Mouse (Mus musculus) testis, adult 2 months (tissue): ENCODE measurements around the gene Ncl. TPM values are rescaled to one million over a fixed set of nuclear protein-coding genes. Genes with fewer than 3 reads are reported as not detected.
A peak's percentile ranks its signal among the peaks of the same experiment; 100 is the strongest.

ENCODE experiments used
- H3K27ac ChIP-seq: fragments of 200-500 bp; 2 replicates; pipeline ENCODE4 v1.5.1; 2012; ENCODE audit warnings: low read depth, low read length; ENCODE audit not compliant: control insufficient read depth, insufficient read depth
- H3K27me3 ChIP-seq: fragments of 200-500 bp; 2 replicates; pipeline ENCODE4 v1.6.1; 2012; ENCODE audit warnings: mild to moderate bottlenecking, low read length, moderate library complexity; ENCODE audit not compliant: control insufficient read depth, insufficient read depth
- H3K36me3 ChIP-seq: fragments of 200-500 bp; 2 replicates; pipeline ENCODE4 v1.6.1; 2012; ENCODE audit warnings: mild to moderate bottlenecking, low read length; ENCODE audit not compliant: control insufficient read depth, insufficient read depth
- H3K4me1 ChIP-seq: fragments of 200-500 bp; 2 replicates; pipeline ENCODE4 v1.6.1; 2012; ENCODE audit warnings: low read length; ENCODE audit not compliant: control insufficient read depth, insufficient read depth
- H3K4me3 ChIP-seq: fragments of 200-500 bp; 2 replicates; pipeline ENCODE4 v1.5.1; 2012; ENCODE audit warnings: low read depth, mild to moderate bottlenecking, low read length, moderate library complexity, mixed read lengths; ENCODE audit not compliant: control insufficient read depth
- CTCF ChIP-seq: fragments of 200-500 bp; IDR thresholded peaks from 2 replicates; pipeline ENCODE4 v1.5.1; 2012; ENCODE audit warnings: low read depth, mild to moderate bottlenecking, inconsistent platforms, low read length, moderate library complexity; ENCODE audit not compliant: control insufficient read depth, insufficient read depth, insufficient replicate concordance
- POLR2A ChIP-seq: fragments of 200-500 bp; IDR thresholded peaks from 2 replicates; pipeline ENCODE4 v1.6.1; 2012; ENCODE audit warnings: low read depth, mild to moderate bottlenecking, inconsistent platforms, low read length, moderate library complexity; ENCODE audit not compliant: control insufficient read depth
- polyA plus RNA-seq: library from polyadenylated mRNA; depleted of rRNA; stranded (reverse); fragments of >200 nt; gene quantifications from 2 replicates; pipeline ENCODE4 v1.2.3, GENCODE M21; 2012

Ncl gene
- polyA plus RNA-seq, 1 experiment: 5.7 TPM

DNA sequence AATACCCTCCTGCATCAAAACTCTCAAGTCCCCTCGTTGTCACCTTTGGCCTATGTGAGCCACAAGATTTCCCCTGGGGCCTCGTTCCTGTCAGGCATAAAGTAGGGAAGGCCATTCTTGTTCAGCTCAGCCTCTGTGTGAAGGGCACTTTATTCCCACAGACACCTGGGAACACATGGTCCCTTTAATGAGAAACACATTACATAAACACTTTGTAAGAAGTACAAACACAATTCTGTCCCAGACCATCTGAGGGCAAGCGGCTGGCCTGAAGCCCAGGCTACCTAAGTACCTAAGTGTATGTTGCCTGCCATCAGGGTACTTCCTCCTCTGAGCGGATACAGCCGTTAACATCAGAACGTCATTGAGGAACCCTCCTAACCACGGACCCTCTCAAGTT lies 39.0 kb upstream of the Ncl start:
- TF ChIP-seq POLR2A (no peak), CTCF (no peak)
- Histone ChIP-seq H3K36me3 (no peaks in the 10 kb centered on the region), H3K27ac (no peak overlapping the region), H3K4me1 (peaks cover 5% of the 10 kb centered on the region; the same call in 1 of the 2 replicates), H3K27me3 (no peaks in the 10 kb centered on the region), H3K4me3 (no peak overlapping the region)

DNA sequence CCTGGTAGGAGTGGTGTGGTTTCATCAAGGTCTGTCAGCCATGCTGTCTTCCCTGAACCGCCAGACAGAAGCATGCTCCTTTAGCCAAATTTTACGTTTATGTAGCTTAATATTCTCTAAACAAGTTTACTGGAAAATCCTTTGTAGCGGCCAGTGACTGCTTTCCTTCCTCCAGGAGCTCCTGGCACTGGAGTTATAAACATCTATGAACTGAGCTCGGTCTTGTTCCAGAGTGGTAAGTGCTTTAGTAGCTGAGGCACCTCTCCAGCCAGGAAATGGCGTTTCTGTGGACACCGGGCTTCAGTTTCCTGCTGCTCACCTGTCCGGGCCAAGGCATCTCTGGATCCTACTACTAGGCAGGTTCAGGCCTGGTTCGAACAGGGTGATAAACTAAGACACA lies 38.4 kb upstream of the Ncl start:
- Histone ChIP-seq H3K4me3 (no peak overlapping the region), H3K4me1 (peaks cover 5% of the 10 kb centered on the region; the same call in 1 of the 2 replicates), H3K27ac (no peak overlapping the region), H3K27me3 (no peaks in the 10 kb centered on the region), H3K36me3 (no peaks in the 10 kb centered on the region)
- TF ChIP-seq CTCF (no peak), POLR2A (no peak)

DNA sequence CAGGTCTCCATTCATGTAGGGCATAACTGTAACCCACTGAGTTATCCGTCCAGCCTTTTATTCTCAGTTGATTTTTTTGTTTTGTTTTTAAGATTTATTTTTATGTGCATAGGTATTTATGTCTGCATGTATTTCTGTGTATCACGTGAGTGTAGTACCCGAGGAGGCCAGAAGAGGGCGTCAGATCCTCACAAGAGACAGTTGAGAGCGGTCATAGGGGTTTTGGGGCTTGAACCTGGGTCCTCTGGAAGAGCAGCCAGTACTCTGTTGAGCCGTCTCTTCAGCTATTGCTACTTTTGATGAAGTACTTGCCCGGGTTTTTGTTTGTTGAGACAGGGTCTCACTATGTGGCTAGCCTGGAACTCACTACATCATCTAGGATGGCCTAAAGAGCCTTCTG lies 36.7 kb upstream of the Ncl start:
- H3K4me3 ChIP-seq: no peak overlapping the region
- peaks cover 5% of the 10 kb centered on the region; the same call in 1 of the 2 replicates for H3K4me1 ChIP-seq
- H3K36me3 ChIP-seq: no peaks in the 10 kb centered on the region
- H3K27ac ChIP-seq: no peak overlapping the region
- H3K27me3 ChIP-seq: no peaks in the 10 kb centered on the region
- peak; percentile 50; the same call in 1 of the 2 replicates for TF ChIP-seq CTCF
- TF ChIP-seq POLR2A: no peak

DNA sequence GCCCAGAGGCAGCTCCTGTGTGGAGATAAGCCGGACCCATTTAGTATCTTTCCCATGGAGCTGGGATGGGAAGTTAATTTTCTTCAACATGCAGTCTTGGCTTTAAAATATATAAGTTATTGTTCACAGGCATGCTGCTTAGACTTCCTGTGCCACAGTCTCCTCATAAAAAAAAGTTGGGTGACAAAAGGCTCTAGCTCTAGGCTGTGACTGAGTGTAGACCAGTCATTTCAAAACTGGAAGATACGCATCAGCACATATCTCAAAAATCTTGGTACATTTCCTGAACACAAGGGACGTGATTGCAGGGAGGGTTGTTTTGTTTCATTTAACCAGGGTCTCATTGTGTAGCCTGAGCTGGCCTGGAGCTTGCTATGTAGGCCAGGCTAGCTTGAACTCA lies 35.0 kb upstream of the Ncl start:
- Histone ChIP-seq H3K27ac (no peak overlapping the region), H3K36me3 (no peaks in the 10 kb centered on the region), H3K27me3 (no peaks in the 10 kb centered on the region), H3K4me3 (no peak overlapping the region), H3K4me1 (no peaks in the 10 kb centered on the region)
- TF ChIP-seq CTCF (no peak), POLR2A (no peak)

DNA sequence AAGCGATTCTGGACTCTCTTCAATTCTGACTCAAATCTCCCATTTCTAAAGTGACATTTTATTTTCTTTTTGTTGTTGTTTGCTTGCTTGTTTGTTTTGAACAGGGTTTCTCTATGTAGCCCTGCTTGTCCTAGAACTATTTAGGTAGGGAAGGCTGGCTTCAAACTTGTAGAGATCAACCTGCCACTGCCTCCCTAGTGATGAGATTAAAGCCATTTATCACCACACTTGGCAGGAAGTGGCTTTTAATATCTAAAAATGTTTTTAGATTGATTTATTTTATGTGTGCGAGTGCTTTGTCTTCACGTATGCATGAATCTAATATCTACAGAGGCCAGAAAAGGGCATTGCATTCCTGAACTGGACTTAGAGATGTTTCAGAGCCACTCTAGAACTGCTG lies 34.0 kb upstream of the Ncl start:
- no peaks in the 10 kb centered on the region for H3K36me3 ChIP-seq
- TF ChIP-seq CTCF (no peak), POLR2A (no peak)
- peaks cover 3% of the 10 kb centered on the region for H3K4me1 ChIP-seq
- H3K27ac ChIP-seq: no peak overlapping the region
- H3K27me3 ChIP-seq: no peaks in the 10 kb centered on the region
- H3K4me3 ChIP-seq: no peak overlapping the region

- TF ChIP-seq POLR2A (no peak), CTCF (no peak)
- peaks cover 3% of the 10 kb centered on the region for H3K4me1 ChIP-seq
- no peak overlapping the region for H3K4me3 ChIP-seq
- no peaks in the 10 kb centered on the region for H3K27me3 ChIP-seq
- H3K36me3 ChIP-seq: no peaks in the 10 kb centered on the region
- no peak overlapping the region for H3K27ac ChIP-seq
Observed at GRCm38 (mm10) chr1:86391425-86391824, 32.2 kb upstream of the Ncl start.

DNA sequence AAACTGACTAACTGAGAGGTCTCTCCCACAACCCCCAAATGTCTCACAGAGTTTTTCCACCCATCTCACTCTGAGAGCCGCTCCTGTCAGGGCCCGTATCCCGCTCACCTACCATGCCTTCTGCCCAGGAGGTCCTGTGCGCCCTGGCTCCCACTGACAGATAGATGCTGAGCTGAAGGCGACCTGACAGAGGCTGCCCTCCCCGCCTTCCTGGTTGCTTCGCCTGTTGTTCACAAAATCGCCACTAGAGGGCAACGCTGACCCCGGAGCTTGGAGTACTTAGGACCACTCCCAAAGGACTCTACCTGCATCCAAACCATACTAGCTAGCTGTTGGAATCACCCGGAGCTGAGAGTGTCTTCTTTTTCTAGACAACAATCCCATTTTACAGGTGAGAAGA lies 30.0 kb upstream of the Ncl start:
- H3K27ac ChIP-seq: no peak overlapping the region
- no peak overlapping the region for H3K4me3 ChIP-seq
- H3K36me3 ChIP-seq: no peaks in the 10 kb centered on the region
- H3K4me1 ChIP-seq: peaks cover 3% of the 10 kb centered on the region
- TF ChIP-seq POLR2A (no peak), CTCF (peak; percentile 91; the same call in 1 of the 2 replicates)
- H3K27me3 ChIP-seq: no peaks in the 10 kb centered on the region

GRCm38 (mm10) chr1:86381027-86381426 lies 21.8 kb upstream of the Ncl start:
- no peaks in the 10 kb centered on the region for H3K36me3 ChIP-seq
- TF ChIP-seq CTCF (peak; percentile 99), POLR2A (no peak)
- no peak overlapping the region for H3K27ac ChIP-seq
- peaks cover 2% of the 10 kb centered on the region; the same call in 1 of the 2 replicates for H3K4me1 ChIP-seq
- peak overlapping the region; percentile 32 for H3K4me3 ChIP-seq
- H3K27me3 ChIP-seq: no peaks in the 10 kb centered on the region
